Mouse (Mus musculus): Measurements from ENCODE around the gene Sema3c.

GRCm38 (mm10) chr5:17707086-17707485 lies 133.0 kb downstream of the Sema3c start:
- TF ChIP-seq POLR2A (IDR thresholded peaks at IDR 0.05; ENCODE audit: borderline replicate concordance, extremely low read depth, low read depth, low read length) (no peak), CTCF (IDR thresholded peaks at IDR 0.05; ENCODE audit: insufficient read depth, low read length) (no peak)
